Mouse (Mus musculus) cerebellum, postnatal 36 days (tissue): Measurements from ENCODE around the gene Usp35.

ENCODE experiments used
- DNase-seq, 2 experiments: peaks; one replicate each; pipeline ENCODE4 v3.0.0; 2021 to 2022; ENCODE audit warnings: mixed read lengths in 2 of 2

Gene Usp35

DNA sequence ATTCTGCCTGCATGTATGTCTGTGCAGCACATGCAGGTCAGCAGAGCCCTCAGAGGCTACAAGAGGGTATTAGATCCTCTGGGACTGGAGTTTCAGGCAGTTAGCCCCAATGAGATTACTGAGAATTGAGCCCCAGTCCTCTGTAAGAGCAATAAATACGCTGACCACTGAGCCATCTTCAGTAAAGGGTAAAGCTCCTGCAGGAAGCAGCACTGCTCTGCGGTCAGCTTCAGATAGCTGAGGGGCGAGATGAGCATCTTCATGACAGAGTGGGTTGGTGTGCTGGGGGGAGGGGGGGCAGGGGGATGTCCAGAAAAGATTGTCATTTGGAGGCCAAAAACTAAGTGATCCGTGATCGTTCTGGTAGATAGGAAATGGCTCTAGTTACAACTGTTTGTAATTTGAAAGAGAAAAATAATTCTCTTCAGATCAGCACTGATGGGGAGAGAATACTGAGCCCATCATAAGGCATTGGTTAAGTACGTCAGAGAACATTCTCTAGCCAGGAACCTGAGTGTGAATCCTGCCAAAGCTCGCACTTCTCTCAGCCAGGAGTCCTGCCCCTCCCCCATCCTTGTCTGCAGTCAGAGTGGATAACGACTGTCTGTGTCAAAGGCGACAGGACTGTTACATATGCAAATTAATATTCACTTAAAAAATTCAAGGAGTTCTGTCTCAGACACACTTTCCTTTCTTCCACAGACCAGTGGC lies 14.4 kb upstream of the Usp35 start:
- DNase-seq = no peak

DNA sequence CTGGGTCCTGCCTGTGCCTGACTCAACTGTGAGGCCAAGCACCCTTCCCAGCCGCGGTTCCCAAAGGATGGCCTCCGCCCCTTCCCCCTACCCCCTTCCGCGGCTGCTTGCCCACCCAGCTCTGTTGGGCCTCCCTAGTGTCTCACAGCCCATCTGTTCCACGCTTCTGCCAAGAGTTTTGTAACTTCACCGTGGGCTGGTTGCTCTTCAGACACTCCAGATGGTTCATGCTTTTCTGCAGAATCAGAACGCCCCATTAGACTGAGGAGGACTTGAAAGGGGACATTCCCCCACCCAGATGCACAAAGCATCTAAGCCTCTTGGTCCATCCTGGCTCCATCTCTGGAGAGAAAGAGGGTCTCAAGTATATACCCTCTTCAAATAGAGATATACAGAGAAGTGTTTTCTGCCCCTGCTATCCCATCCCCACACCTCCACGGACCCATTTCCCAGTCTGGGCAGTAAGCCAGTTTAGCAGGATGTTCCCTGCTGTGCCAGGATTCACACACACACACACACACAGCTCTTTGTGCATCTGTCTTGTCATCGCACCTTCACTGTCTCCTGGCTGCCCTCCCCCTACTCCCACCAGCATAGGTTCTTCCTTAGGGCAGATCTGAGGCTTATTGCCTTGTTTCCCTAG lies 13.5 kb upstream of the Usp35 start:
- peak; percentile 43 to 56 for DNase-seq

DNA sequence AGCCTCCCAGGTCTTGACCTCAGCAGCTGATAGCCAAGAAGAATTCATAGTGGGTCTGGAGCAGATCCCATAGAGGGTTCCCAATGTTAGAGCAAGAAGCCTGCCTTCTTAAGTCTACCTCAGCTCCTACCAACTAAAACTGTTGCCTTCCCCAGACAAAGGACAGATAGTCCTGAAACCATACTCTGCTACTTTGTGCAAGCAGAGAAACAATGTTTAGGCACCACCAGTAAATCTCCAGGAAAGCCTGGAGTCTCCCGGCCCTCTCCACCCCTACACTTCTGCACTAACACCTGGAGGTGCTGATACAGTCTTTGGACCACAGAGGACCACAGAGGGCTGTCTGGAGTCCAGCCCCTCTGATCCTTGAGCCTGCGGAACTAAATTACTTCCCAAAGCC lies 12.8 kb upstream of the Usp35 start:
- DNase-seq = no peak

DNA sequence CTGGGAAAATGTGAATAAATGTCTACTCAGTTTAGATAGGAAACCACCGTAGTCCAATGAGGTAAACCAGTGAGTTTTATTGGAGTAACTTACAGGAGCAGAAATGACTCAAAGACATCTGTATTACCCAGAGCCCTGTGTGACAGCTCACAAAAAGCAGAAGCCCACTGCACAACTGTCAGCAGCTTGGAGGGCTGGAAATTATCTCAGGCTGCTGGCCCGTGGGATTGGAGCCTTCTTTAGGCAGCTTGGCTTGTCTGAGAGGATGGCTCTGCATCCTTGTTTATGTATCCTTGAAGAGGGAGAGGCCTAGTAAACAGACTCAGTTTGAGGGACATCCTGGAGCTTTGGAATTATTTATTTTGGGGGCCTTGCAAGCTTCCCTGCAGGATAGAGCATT lies 11.1 kb upstream of the Usp35 start:
- DNase-seq = no peak

DNA sequence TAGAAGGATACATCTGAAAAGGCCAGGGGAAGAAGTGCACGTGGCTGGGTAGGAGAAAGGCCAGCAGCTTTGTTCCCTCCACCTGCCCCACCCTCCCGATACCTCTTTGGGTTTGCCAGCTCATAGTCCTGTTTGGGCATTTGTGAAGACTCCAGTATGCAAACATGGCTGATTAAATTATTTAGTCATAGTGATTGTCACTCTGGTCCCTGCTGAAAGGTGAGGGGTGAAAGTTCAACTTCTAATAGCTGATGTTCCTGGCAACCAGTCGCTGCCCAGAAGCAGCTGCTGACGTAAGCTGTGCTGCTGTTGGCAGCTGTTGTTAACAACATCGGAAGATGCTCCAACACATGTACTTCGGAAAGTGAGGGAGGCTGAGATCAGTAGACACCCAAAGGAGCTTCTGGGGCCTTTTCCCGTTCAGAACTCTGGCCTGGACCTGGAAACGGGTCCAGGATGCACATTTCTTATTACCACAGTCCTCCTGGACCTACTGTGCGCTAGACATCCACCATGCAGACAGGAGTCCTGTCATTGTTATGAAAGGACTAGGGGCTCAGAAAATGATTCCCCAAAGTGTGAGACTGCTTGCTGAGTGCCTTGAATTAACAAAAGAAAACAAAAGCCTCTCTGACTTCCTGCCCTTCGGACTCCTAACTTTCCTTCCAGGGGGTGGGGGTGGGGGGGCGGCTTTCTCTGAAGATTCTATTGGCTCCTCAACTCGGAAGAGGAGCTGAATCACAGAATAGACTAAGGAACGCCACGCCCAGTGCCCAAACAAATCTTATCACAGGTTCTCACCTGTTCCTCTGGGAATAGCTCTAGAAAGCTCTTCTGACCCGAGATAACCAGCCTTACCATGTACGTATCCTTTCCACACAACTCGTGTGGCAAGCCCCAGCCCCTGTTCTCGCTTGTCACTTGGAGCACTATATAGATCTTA lies 9.4 kb upstream of the Usp35 start:
- DNase-seq = no peak

DNA sequence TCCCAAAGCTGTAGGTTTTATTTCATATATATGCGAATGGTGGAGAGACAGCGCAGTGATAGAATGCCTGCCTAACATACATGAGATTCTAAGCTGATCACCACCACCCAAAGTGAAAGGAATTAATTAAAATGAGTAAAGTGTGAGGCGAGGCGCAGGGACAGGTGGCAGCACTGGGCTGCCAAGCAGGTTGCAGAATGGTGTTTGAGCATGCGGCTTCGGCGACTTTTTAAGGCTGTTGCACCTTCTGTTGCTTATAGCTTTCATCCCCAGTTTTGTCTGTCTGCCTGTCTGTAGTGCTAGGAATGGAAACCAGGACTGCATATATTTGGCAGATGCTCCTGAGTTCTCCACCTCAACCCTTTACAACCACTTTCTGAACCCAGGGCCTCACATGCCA lies 7.8 kb upstream of the Usp35 start:
- peak in 1 of 2 experiments; percentile 34 for DNase-seq

DNA sequence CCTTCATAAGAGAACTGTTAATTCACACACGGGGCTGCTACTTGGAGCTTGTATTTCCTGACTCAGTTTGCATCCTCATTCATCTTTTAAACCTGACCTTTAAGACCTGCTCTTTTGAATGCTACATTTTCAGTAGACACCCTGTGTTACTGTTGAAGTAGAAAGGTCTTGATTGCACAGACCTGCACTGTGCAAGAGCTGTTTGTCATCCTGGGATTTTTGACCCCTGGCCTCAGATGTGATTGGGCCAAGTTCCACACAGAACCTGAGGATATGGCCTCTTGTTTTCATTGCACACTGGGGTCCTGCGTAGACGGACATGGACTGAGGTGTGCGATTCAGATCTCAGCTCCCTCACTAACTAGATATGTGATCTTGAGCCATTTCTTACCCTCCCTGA lies 6.8 kb upstream of the Usp35 start:
- DNase-seq = no peak

DNA sequence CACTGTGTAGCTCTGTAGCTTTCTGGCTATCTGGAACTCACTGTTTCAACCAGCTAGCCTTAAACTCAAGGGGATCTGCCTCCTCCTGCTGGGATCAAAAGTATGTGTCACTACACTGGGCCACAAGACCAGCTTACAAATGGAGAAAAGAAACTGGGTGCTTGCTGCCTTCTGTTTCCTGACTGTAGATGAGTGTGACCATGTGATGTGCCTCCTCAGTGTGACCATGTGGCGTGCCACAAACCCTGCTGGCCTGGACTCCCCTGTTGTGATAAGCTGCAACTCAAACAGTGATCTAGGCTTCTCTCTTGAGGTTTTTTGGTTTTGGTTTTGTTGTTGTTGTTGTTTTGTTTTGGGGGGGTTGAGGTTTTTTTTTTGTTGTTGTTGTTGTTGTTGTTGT lies 4.9 kb upstream of the Usp35 start:
- no peak for DNase-seq

DNA sequence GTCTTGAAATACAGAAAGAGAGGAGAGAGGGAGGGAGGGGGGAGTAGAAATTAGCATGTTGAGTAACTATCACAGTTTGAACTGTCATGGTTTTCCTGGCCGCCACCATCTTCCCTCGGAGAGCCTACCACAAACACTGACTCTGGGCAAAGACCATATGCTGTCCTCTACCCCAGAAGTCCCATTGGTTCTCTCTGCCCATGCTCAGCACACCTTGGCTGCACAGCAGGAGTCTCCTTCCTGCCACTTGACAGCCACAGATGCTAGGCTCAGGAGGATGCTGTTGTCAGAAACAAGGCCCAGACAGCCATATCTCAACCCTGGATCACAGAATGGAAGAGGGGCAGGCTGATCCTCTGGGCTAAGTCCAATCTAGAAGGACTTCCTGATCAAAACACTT lies 2.6 kb upstream of the Usp35 start:
- DNase-seq = peak; percentile 43

DNA sequence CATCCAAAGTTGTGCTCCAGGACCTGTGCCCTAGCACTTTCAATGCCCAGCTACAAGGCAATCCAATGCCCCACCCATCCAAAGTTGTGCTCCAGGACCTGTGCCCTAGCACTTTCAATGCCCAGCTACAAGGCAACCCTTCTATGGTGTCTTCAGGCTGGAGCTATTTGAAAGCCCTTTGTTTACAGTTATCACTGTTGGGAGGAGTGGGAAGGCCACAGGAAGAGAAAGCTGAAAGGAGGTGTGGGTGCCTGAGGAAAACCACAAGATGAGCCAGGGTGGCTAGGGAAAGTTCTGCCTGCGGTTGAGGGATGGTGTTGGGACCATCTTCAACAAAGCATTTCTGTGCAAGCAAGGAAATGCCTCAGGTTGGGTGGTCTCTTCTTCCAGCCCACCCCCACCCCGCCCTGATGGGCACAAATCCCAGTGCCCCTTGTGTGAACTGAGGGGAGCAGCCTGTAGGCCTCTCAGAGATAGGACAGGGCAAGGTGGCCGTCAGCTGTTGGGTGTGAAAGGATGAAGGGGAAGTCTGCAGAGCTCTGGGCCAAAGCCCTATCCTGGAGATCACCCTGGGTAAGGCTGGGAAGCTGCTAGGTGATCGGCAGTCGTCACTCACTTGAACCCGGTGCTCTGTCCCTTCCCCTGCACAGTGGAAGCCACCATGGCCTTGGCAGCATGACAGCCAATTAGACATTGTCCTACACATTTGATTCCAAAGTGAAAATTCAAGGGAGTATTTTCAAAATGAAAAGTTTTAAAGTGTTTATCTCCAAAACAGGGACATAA lies 1.5 kb upstream of the Usp35 start:
- no peak for DNase-seq

DNA sequence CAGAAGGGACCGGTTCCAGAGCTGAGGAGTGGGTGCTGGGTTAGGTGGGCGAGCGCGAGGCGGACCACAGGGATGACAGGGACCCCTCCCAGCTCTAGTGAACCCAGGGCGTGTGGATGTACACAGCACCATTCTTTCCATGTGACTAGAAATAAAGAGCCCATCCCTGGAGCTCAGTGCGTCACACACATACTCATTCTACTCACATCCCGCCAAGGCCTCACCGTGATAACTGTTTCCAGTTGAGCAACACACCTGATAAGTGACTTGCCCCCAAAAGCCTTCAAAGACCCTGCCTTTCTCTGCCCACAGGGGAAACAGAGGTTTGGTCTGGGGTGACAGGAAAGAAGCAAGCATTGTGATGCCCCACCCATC lies 834 bp upstream of the Usp35 start:
- no peak for DNase-seq

DNA sequence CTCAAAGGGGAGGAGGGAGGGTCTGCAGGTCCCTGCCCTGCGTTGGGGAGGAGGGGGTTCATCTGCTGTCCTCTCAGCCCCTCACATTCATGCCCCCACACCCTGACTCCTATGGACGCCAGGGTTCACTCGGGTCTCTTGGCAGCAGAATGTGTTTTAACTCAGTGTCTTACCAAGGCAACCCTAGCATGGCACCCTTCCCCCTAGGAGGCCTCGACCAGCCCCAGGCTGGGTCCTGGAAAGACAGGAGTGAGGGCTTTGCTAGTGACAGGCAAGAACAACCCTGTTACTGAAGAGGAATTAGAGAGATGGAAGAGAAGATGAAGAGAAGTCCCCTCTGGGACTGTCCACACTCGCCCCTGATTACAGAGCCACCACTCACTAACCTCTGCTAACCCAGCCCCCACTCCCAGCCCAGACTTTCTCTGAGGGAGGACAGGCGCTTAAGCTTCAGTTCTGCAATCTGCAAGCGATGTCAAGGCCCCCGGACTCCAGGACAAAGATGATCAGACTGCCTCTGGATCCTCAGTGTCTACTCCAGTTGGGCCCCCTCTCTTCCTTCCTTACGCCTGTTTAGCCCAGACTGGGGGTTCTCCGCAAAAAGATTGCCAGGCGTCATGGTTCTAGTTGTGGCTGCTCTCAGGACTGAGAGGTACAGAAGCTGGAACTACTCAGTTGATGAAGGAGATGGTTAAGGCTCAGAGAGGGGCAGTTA lies 732 bp downstream of the Usp35 start:
- DNase-seq = peak; percentile 21

DNA sequence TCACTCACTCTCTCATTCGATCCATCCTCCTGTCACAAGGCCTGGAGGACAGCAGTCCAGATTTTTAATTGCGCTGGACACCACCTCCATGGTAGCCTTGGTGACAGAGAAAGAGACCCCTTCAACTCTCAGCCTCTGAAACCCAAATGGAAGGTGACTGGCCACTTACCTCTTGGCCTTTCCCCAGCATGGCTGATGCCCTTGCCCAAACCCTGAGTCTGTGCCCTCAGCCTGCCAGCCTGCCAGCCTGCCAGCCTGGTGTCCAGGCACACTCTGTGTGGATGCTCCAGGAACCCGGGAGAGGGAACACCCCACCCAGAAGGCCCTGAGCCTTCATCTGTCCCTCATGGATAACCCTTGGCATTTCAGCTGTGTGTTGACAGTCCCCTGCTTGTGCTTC lies 2.1 kb downstream of the Usp35 start:
- peak; percentile 35 to 38 for DNase-seq

DNA sequence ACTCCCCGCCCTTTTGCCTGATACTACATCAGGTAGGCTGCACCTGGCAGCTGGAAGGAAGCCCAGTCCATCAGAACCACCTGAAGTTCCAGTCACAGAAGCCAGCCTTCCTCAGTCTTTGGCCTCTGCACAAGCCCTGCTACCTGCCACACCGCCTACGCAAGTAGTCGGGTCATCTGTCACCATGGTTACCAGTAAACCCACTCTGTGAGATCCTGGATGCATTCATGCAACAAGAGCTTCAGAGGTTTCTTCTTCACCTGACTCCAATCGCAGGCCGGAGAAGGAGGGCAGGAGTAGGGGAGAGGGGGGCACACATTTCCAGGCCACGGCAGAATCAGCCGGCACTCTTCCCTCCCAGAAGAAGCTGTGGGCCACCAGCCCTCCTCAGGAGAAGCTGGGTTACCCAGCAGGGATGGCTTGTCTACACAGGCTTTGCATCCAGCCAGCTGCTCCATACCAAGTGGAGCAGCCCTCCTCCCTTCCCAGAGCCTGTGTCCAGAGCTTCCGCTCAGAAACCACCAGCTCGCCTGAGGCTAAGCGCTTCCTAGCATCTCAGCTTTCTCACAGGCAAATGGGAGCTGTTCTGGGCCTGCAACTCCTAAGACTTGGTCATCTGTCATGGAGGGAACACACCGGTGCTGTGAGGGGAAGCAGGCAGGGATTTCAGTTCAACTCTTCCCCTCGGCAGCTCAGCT lies 2.8 kb downstream of the Usp35 start:
- DNase-seq = peak; percentile 53 to 57

DNA sequence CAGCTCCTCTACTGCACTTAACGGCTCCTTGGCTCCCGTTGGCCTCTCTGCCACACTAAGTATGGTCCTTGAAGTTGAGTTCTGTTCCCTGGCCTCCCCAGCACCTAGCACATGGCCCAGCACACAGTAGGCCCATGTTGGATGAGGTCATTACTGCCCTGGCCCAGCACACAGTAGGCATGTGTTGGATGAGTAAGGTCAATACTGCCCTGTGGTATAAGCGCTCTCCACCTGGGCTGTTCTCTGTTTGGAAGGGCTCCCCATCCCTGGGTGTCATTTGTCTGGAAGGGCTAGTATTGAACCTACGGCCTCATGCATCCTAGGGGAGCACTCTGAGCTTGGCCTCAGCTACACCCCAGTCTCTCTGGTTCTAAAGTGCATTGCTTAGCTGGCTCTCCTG lies 4.4 kb downstream of the Usp35 start:
- DNase-seq = no peak

DNA sequence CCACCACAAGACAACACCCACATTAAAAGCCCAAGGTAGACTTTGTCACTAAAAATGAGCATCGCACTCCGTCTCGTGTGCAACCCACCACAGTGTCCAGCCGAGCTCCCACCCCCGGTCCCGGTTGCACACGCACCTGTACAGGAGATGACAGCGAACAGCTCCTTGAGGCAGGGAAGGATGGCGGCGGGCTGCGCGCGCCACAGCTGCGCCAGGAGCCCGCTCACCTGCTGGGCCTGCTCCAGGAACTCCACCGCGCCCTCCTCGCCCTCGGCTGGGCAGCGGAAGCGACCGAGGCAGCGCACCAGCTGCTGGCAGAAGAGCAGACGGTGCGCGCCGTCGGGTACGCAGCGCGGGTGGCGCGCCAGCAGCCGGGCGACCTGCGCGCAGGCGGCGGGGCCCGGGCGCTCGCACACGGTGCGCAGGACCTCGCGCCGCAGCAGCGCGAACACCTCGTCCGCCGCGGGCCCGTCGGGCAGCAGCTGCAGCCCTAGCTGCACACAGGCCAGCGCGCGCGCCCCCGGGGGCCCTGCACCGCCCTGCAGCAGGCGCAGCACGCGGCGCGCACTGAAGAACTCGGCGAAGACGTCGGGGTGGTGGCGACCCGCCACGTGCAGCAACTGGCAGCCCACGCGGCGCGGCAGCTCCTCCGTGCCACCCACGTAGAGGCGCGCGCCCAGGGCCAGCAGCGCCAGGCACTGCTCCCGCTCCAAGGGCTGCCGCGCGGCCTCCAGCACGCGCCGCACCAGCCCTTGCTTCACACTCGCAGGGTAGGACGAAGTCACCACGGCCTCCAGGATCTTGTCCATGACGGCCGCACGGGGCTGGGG lies 6.4 kb downstream of the Usp35 start:
- no peak for DNase-seq

DNA sequence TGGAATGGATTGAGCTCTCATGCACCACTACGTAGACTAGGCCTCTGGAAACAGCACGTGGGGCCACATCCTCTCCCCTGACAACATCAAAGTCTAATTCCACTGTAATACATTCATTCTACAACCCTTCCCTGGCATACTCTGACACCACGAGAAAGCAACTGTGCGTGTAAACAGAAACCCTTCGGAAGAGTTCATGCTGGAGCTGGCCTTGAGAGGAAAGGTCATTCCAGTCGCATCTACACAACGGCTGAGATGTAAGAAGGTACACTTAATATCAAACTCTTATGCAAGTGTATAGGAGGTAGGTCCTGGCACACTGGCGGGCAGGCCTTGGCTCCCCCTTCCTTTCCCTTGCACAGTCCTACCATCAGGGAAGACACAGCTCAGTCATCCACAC lies 7.5 kb downstream of the Usp35 start:
- DNase-seq = no peak

DNA sequence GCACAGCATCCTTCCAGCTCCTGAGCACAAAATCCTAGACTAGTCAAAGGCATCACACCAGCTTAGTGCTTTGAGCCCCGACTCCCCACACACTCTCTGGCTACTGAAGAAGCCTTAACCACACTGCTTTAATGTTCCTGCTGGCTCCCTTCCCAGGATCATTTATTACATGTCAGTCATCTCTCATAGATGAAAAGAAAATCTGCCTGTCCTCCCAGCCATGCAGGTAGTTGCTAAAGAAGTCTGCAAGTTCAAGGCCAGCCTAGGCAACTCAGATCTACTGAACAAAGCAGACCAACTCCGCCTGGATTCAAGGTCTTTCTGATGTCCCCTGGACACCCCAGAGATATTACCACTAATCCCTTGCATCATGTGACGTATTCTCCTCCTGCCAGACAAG lies 14.1 kb downstream of the Usp35 start:
- no peak for DNase-seq

DNA sequence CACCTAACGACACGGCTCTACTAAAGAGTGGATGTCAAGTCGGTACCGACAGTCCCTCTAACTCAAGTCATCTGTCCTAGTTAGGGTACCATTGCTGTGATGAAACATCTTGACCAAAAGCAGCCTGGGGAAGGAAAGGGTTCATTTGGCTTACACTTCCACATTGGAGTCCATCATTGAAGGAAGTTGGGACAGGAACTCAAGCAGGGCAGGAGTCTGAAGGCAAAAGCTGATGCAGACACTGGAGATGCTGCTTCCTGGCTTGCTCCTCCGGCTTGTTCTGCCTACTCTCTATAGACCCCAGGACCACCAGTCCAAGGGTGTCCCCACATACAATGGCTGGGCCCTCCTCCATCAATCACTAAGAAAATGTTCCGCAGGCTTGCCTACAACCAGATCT lies 16.2 kb downstream of the Usp35 start:
- DNase-seq = no peak

DNA sequence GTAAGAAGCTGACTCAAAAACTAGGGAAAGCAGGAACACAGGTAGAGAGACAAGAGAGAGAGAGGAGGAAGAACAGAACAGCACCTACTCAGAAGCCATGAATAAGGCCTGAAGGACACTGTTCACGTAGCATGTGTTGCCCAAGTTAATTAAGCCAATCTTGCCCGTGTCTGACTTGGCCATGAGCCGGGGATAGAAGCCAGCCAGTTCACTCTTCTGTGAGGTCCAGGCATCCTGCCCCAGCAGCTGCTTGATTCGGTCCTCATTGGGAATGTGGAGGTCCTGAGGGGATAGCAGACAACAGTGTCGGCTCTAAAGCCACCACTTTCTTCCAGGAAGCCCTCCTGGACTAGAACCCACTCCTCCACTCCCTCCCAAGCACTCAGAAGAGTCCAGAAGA lies 17.2 kb downstream of the Usp35 start:
- DNase-seq = no peak
